Mouse (Mus musculus): Measurements from ENCODE around the gene Inpp5d. TPM values are rescaled to one million over a fixed set of nuclear protein-coding genes. Genes with fewer than 3 reads are reported as not detected.
A peak's percentile ranks its signal among the peaks of the same experiment; 100 is the strongest.

Inpp5d gene
- 13.1 and 19.8 TPM in 2 replicates for polyA plus RNA-seq (2012; rRNA removed)

- DNase-seq (ENCODE audit: extremely low spot score in 1 of 2, low spot score in 1 of 2), result no peak
Measured at GRCm38 (mm10) chr1:87620211-87620668, at the start of gene Inpp5d. Inpp5d (plus strand) TSS chr1:87620312.

GRCm38 (mm10) chr1:87573261-87573660, 46.9 kb upstream of the Inpp5d start:
- DNase-seq (ENCODE audit: extremely low spot score in 1 of 2, low spot score in 1 of 2), result no peak

GRCm38 (mm10) chr1:87573800-87574215, 46.3 kb upstream of the Inpp5d start, which contains the start of gene Ngef:
Ngef (minus strand) TSS chr1:87573870.
- no peak for DNase-seq (ENCODE audit: extremely low spot score in 1 of 2, low spot score in 1 of 2)

- DNase-seq (ENCODE audit: extremely low spot score in 1 of 2, low spot score in 1 of 2), result no peak
Measured at GRCm38 (mm10) chr1:87574353-87574752, 45.8 kb upstream of the Inpp5d start.

GRCm38 (mm10) chr1:87574785-87575184, 45.3 kb upstream of the Inpp5d start:
- peak in 1 of 2 experiments; percentile 41 for DNase-seq (ENCODE audit: extremely low spot score in 1 of 2, low spot score in 1 of 2)

- no peak for DNase-seq (ENCODE audit: extremely low spot score in 1 of 2, low spot score in 1 of 2)
Measured at GRCm38 (mm10) chr1:87578965-87579364, 41.1 kb upstream of the Inpp5d start.

GRCm38 (mm10) chr1:87580824-87581223, 39.3 kb upstream of the Inpp5d start:
- no peak for DNase-seq (ENCODE audit: extremely low spot score in 1 of 2, low spot score in 1 of 2)

- peak; percentile 70 to 79 for DNase-seq (ENCODE audit: extremely low spot score in 1 of 2, low spot score in 1 of 2)
Measured at GRCm38 (mm10) chr1:87589162-87589561, 30.9 kb upstream of the Inpp5d start.

GRCm38 (mm10) chr1:87589980-87590379, 30.1 kb upstream of the Inpp5d start:
- no peak for DNase-seq (ENCODE audit: extremely low spot score in 1 of 2, low spot score in 1 of 2)

- DNase-seq (ENCODE audit: extremely low spot score in 1 of 2, low spot score in 1 of 2), result peak; percentile 72 to 78
Measured at GRCm38 (mm10) chr1:87594261-87594660, 25.9 kb upstream of the Inpp5d start.

GRCm38 (mm10) chr1:87594671-87595070, 25.4 kb upstream of the Inpp5d start:
- no peak for DNase-seq (ENCODE audit: extremely low spot score in 1 of 2, low spot score in 1 of 2)

GRCm38 (mm10) chr1:87600533-87600932, 19.6 kb upstream of the Inpp5d start:
- DNase-seq (ENCODE audit: extremely low spot score in 1 of 2, low spot score in 1 of 2), result no peak

- no peak for DNase-seq (ENCODE audit: extremely low spot score in 1 of 2, low spot score in 1 of 2)
Measured at GRCm38 (mm10) chr1:87601801-87602200, 18.3 kb upstream of the Inpp5d start.

GRCm38 (mm10) chr1:87603389-87603788, 16.7 kb upstream of the Inpp5d start:
- peak; percentile 63 to 75 for DNase-seq (ENCODE audit: extremely low spot score in 1 of 2, low spot score in 1 of 2)

- peak; percentile 49 to 68 for DNase-seq (ENCODE audit: extremely low spot score in 1 of 2, low spot score in 1 of 2)
Measured at GRCm38 (mm10) chr1:87605296-87605695, 14.8 kb upstream of the Inpp5d start.

- peak; percentile 74 to 85 for DNase-seq (ENCODE audit: extremely low spot score in 1 of 2, low spot score in 1 of 2)
Measured at GRCm38 (mm10) chr1:87607385-87608091, 12.6 kb upstream of the Inpp5d start.

GRCm38 (mm10) chr1:87608416-87609046, 11.6 kb upstream of the Inpp5d start:
- DNase-seq (ENCODE audit: extremely low spot score in 1 of 2, low spot score in 1 of 2), result peak in 1 of 2 experiments; percentile 53

GRCm38 (mm10) chr1:87614576-87615295, 5.4 kb upstream of the Inpp5d start:
- DNase-seq (ENCODE audit: extremely low spot score in 1 of 2, low spot score in 1 of 2), result no peak

GRCm38 (mm10) chr1:87620693-87621092, 581 bp downstream of the Inpp5d start:
- DNase-seq (ENCODE audit: extremely low spot score in 1 of 2, low spot score in 1 of 2), result no peak

- DNase-seq (ENCODE audit: extremely low spot score in 1 of 2, low spot score in 1 of 2), result no peak
Measured at GRCm38 (mm10) chr1:87621146-87621857, 1.2 kb downstream of the Inpp5d start.
